Mouse (Mus musculus) monocyte, adult 59 days (primary cell): ENCODE results near the gene Tceal1. TPM values are rescaled to one million over a fixed set of nuclear protein-coding genes. Genes with fewer than 3 reads are reported as not detected.

ENCODE experiments used
- total RNA-seq, 2 experiments: library from RNA; stranded (reverse); gene quantifications; one replicate each; pipeline ENCODE4 v1.2.4; 2023

The Tceal1 gene
- under 1 TPM; 0.18 to 0.39 TPM for total RNA-seq

DNA sequence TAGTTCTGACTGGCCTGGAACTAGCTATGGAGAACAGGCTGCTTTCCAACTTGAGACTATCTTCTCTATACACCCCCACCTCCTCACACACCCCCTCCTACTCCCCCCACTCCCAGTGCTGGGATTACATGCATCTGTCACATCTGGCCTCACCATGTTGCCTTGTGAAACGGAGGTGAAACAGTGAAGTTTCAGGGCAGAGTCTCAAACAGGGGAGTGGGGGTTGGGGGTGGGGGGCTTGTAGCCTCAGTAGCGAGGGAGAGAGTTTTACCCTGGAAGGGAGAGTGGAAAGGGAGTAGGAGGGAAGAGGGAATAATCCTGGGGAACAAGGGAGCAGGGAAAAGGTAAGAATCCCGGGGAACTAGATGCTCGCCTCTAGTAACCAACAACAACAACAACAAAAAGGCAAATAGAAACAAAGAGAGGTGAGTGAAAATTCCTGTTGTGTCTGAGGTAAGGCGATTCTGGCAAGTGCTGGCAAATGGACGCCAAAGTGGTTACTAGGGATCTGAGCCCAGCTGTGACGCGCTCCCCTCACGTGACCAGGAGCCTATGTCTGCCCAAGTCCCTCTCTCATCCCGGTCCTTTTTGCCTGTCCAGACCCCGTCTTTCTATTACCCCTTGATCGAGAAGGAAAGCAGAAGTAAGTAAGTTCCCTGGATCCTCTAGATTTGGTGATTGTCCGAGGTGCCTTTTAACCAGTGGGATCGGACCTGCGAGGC, at the start of gene Tceal1:
Tceal1 (plus strand) TSS at position 537 of the 722 bp plus-strand sequence.

DNA sequence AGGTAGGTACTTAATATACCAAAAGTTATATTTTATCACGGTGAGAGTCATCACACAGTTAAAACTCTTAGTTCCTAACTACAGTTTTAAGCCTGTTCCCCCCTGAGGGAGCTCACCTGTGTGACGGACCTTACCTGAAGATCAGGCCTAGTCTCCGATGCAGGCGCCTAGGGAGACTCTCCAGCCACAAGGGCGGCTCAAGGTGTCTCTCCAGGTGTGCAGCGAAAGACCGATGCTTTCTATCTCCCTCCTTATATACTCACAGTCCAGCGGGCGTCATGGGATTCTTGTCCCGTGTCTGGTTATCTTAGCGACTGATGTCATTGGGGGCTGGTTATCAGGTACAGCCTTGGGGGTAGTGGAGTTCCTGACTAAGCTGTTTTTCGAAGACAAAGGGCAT, 35.7 kb downstream of the Tceal1 start, which contains the start of gene Morf4l2:
Morf4l2 (minus strand) TSS at position 232 of the 400 bp plus-strand sequence.

Other genes starting within 250 kb of the Tceal1 start
- not detected for gene Kir3dl1, start 190.0 kb upstream of the Tceal1 start, total RNA-seq
- not detected for gene Kir3dl2, start 163.9 kb upstream of the Tceal1 start, total RNA-seq
- not detected for gene Tceal3, start 117.1 kb upstream of the Tceal1 start, total RNA-seq
- 100 to 1,000 TPM; 105 to 108 TPM for gene Morf4l2, start 35.7 kb downstream of the Tceal1 start, total RNA-seq
- gene Glra4, start 72.2 kb downstream of the Tceal1 start, total RNA-seq, result not detected
- under 1 TPM in 1 of 2 experiments, not detected in 1; 0.68 TPM for gene Plp1, start 114.7 kb downstream of the Tceal1 start, total RNA-seq
- not detected for gene Rab9b, start 160.8 kb downstream of the Tceal1 start, total RNA-seq
- not detected for gene H2bfm, start 219.3 kb downstream of the Tceal1 start, total RNA-seq